Mouse (Mus musculus): ENCODE measurements around the gene Trim14.

DNA sequence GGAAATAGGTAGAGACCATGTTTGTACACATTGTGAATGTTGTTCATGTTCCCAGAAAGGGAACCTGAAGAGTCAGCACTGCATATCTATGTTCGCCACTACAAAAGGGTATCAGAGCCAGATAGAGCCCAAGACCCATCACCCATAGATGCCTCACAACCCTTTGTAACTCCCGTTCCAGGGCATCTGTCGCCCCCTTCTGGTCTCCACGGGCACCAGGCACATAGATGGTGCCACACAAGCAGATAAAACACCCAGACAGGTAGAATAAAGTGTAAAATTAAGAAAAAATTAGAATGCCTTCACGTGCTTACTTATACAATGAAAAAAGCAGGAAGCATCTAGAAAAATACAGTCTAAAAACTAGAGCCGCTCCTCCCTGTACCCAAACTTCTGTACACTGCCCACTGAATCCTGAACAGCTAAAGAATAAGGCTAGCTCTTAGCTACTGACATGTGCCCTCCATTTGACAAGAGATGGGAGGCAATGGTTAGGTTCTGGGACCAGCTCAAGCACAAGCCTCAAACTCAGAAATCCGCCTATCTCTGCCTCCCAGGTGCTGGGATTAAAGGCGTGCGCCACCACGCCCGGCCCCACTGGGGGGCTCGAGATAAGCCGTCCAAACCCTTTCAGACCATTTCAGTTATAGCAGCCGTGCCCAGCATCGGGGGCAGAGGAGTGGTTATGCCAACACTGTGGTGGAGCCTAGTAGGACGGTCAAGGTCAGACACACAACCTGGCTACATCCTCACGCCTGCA is 9.0 kb downstream of the Trim14 start:
- TF ChIP-seq POLR2A (IDR thresholded peaks at IDR 0.05; ENCODE audit: low read depth, low read length) (no peak), CTCF (IDR thresholded peaks at IDR 0.05; ENCODE audit: extremely low read depth, insufficient read depth, insufficient read length, insufficient replicate concordance) (peak; percentile 19; the same call in 1 of the 2 replicates)

All from spleen, adult 2 months (tissue).